In genomic region chr11:121236564-121237344, GRCm38 (mm10) we compare ENCODE assay signal across 8 mouse cellular contexts. TPM values are rescaled to one million over a fixed set of nuclear protein-coding genes. Genes with fewer than 3 reads are reported as not detected.
DNase-seq lines count a peak whose midpoint lies in the region; ATAC-seq and TF ChIP-seq lines count a peak whose summit lies in the region.

Gene Narf, plus strand, starts transcription at chr11:121237253.

- TF ChIP-seq CTCF in kidney, postnatal 0 days (IDR thresholded peaks at IDR 0.05; ENCODE audit: low read depth): peak; percentile 77

- DNase-seq in CD4-positive helper T cell, adult 2 months (ENCODE audit: low read depth, low spot score): peak; percentile 99
- DNase-seq in brain, embryonic 18.5 days (ENCODE audit: low read depth, low spot score): peak; percentile 100
- peak; percentile 100 for DNase-seq in kidney, postnatal 0 days (ENCODE audit: low spot score)
- DNase-seq in liver, embryonic 11.5 days (ENCODE audit: low spot score): peak; percentile 99
- DNase-seq in naive thymus-derived CD4-positive, alpha-beta T cell, adult 2 months (ENCODE audit: low read depth): peak; percentile 99

- H3K4me2 ChIP-seq in heart, embryonic 12.5 days: peak within 1 kb of the TSS; percentile 64
- H3K4me2 ChIP-seq in kidney, postnatal 0 days (ENCODE audit: low read length): peak within 1 kb of the TSS; percentile 56
- H3K4me2 ChIP-seq in liver, embryonic 11.5 days: peak within 1 kb of the TSS; percentile 80
- peak within 1 kb of the TSS; percentile 56 for H3K4me2 ChIP-seq in stomach, embryonic 14.5 days (replicated peaks; ENCODE audit: low read depth, low read length)

- peak; percentile 80 for ATAC-seq in erythroid progenitor cell, adult 5-6 weeks (replicated peaks; ENCODE audit: low FRiP score, poor library complexity, severe bottlenecking)
- ATAC-seq in heart, embryonic 12.5 days (ENCODE audit: insufficient number of reproducible peaks, low FRiP score): peak; percentile 100
- ATAC-seq in kidney, postnatal 0 days (replicated peaks; ENCODE audit: low FRiP score, low read depth): peak; percentile 99
- peak; percentile 96 for ATAC-seq in liver, embryonic 11.5 days (replicated peaks; ENCODE audit: low FRiP score)
- ATAC-seq in stomach, embryonic 14.5 days (ENCODE audit: insufficient number of reproducible peaks, insufficient read depth, low FRiP score, low read depth): peak; percentile 100

- peak within 1 kb of the TSS; percentile 65 for H3K4me3 ChIP-seq in heart, embryonic 12.5 days
- H3K4me3 ChIP-seq in kidney, postnatal 0 days (replicated peaks; ENCODE audit: low read depth, low read length): peak within 1 kb of the TSS; percentile 63
- H3K4me3 ChIP-seq in liver, embryonic 11.5 days (ENCODE audit: low read depth, low read length): peak within 1 kb of the TSS; percentile 91
- peak within 1 kb of the TSS; percentile 68 for H3K4me3 ChIP-seq in stomach, embryonic 14.5 days (ENCODE audit: low read depth, low read length)

- H3K4me1 ChIP-seq in heart, embryonic 12.5 days (replicated peaks): peaks cover 37% of the 10 kb centered on the region
- H3K4me1 ChIP-seq in kidney, postnatal 0 days (replicated peaks; ENCODE audit: insufficient read depth, low read length): peaks cover 10% of the 10 kb centered on the region; the same call in 1 of the 2 replicates
- peaks cover 36% of the 10 kb centered on the region for H3K4me1 ChIP-seq in liver, embryonic 11.5 days (replicated peaks; ENCODE audit: control insufficient read depth, insufficient read depth, low read length)
- peaks cover 20% of the 10 kb centered on the region; the same call in 1 of the 2 replicates for H3K4me1 ChIP-seq in stomach, embryonic 14.5 days (ENCODE audit: control insufficient read depth, insufficient read depth, low read length)

- H3K9ac ChIP-seq in heart, embryonic 12.5 days: peak within 1 kb of the TSS; percentile 80
- peak within 1 kb of the TSS; percentile 68 for H3K9ac ChIP-seq in kidney, postnatal 0 days (ENCODE audit: low read depth, low read length)
- peak within 1 kb of the TSS; percentile 84 for H3K9ac ChIP-seq in liver, embryonic 11.5 days (ENCODE audit: low read depth, low read length)
- peak within 1 kb of the TSS; percentile 59 for H3K9ac ChIP-seq in stomach, embryonic 14.5 days (replicated peaks; ENCODE audit: low read depth, low read length)

- 0% methylated on average over 50 of the region's 50 CpGs for WGBS in heart, embryonic 12.5 days
- under 1% methylated on average over 50 of the region's 50 CpGs for WGBS in kidney, postnatal 0 days
- under 1% methylated on average over 50 of the region's 50 CpGs for WGBS in liver, embryonic 11.5 days
- under 1% methylated on average over 50 of the region's 50 CpGs for WGBS in stomach, embryonic 14.5 days

- peaks cover 21% of the 10 kb centered on the region for H3K36me3 ChIP-seq in heart, embryonic 12.5 days
- no peaks in the 10 kb centered on the region for H3K36me3 ChIP-seq in kidney, postnatal 0 days (ENCODE audit: insufficient read depth, low read length)
- H3K36me3 ChIP-seq in liver, embryonic 11.5 days (ENCODE audit: control insufficient read depth, insufficient read depth, low read length): peaks cover 5% of the 10 kb centered on the region; the same call in 1 of the 2 replicates
- H3K36me3 ChIP-seq in stomach, embryonic 14.5 days (ENCODE audit: control insufficient read depth, insufficient read depth, low read length): peaks cover 15% of the 10 kb centered on the region; the same call in 1 of the 2 replicates

- peak within 1 kb of the TSS; percentile 99 for H3K27ac ChIP-seq in heart, embryonic 12.5 days (ENCODE audit: poor library complexity, severe bottlenecking)
- H3K27ac ChIP-seq in kidney, postnatal 0 days: peak within 1 kb of the TSS; percentile 99
- H3K27ac ChIP-seq in liver, embryonic 11.5 days (ENCODE audit: low read depth, low read length): peak within 1 kb of the TSS; percentile 99
- H3K27ac ChIP-seq in stomach, embryonic 14.5 days (ENCODE audit: low read length): peak within 1 kb of the TSS; percentile 99

- H3K27me3 ChIP-seq in heart, embryonic 12.5 days (replicated peaks): no peaks in the 10 kb centered on the region
- no peaks in the 10 kb centered on the region for H3K27me3 ChIP-seq in kidney, postnatal 0 days (ENCODE audit: insufficient read depth, low read length)
- H3K27me3 ChIP-seq in liver, embryonic 11.5 days (replicated peaks; ENCODE audit: control insufficient read depth, insufficient read depth, low read length): no peaks in the 10 kb centered on the region
- H3K27me3 ChIP-seq in stomach, embryonic 14.5 days (ENCODE audit: control insufficient read depth, insufficient read depth, low read length): no peaks in the 10 kb centered on the region

- H3K9me3 ChIP-seq in heart, embryonic 12.5 days (replicated peaks): no peaks in the 10 kb centered on the region
- H3K9me3 ChIP-seq in kidney, postnatal 0 days (replicated peaks; ENCODE audit: low read length): no peaks in the 10 kb centered on the region
- H3K9me3 ChIP-seq in liver, embryonic 11.5 days (ENCODE audit: control insufficient read depth, low read length): no peaks in the 10 kb centered on the region
- H3K9me3 ChIP-seq in stomach, embryonic 14.5 days (ENCODE audit: control insufficient read depth, low read depth, low read length): no peaks in the 10 kb centered on the region

RNA-seq across cellular contexts. Expression of gene Narf, which starts in this region (rescaled TPM):
- total RNA-seq in erythroid progenitor cell, adult 5-6 weeks (2015; ENCODE audit: low replicate concordance): 109 and 126 TPM in 2 replicates
- 181 and 186 TPM in 2 replicates for total RNA-seq in erythroid progenitor cell, adult 5-6 weeks (2017; ENCODE audit: low replicate concordance)
- 47.3 and 56.8 TPM in 2 replicates for polyA plus RNA-seq in heart, embryonic 12.5 days (2016; fragmentation: Nextera tagmentation; extraction: Ambion mirVana)
- polyA plus RNA-seq in kidney, postnatal 0 days (2015; fragmentation: Nextera tagmentation; extraction: Ambion mirVana): 30.7 and 34.6 TPM in 2 replicates
- 81.5 and 89.4 TPM in 2 replicates for polyA plus RNA-seq in liver, embryonic 11.5 days (2014; fragmentation: Nextera tagmentation; extraction: Ambion mirVana)
- 43.2 and 53.8 TPM in 2 replicates for polyA plus RNA-seq in stomach, embryonic 14.5 days (2014; fragmentation: Nextera tagmentation; extraction: Ambion mirVana)

Comparison
In these comparisons a context has a peak if more than half of its experiments do, and no peak if none do; other contexts are left out.
1. Peak in every context shown above with its lines: DNase-seq, ATAC-seq, H3K4me3 ChIP-seq and H3K27ac ChIP-seq.